Mouse (Mus musculus) B cell, adult 67 days (primary cell): ENCODE data around the gene Slc17a3. TPM values are rescaled to one million over a fixed set of nuclear protein-coding genes. Genes with fewer than 3 reads are reported as not detected.

Source experiments
- total RNA-seq, 2 experiments: library from RNA; stranded (reverse); gene quantifications; 4 replicates each; pipeline ENCODE4 v1.2.4; 2023

The Slc17a3 gene
- total RNA-seq = not detected

GRCm38 (mm10) chr13:23839308-23839707, at the start of gene Slc17a3:
Gene Slc17a3 (plus strand): TSS chr13:23839434.

GRCm38 (mm10) chr13:23806422-23807052, 32.7 kb upstream of the Slc17a3 start, which contains the start of gene Slc17a2:
Gene Slc17a2 (plus strand): TSS chr13:23806993.

GRCm38 (mm10) chr13:23867405-23867804, 28.2 kb downstream of the Slc17a3 start, which contains the start of gene Slc17a1:
Gene Slc17a1 (plus strand): TSS chr13:23867750.

Other genes with a start within 250 kb of the Slc17a3 start
- gene Hist1h2be, start 218.3 kb upstream of the Slc17a3 start, total RNA-seq = 10 to 100 TPM; 41.6 to 47.3 TPM
- gene Hist1h1e, start 216.9 kb upstream of the Slc17a3 start, total RNA-seq = 100 to 1,000 TPM; 385 to 413 TPM
- 10 to 100 TPM; 12.5 to 15.6 TPM for gene Hist1h2ac, start 155.5 kb upstream of the Slc17a3 start, total RNA-seq
- 10 to 100 TPM; 24.1 to 30.1 TPM for gene Hist1h2bc, start 155.2 kb upstream of the Slc17a3 start, total RNA-seq
- under 1 TPM; 0.65 to 0.84 TPM for gene Hist1h1t, start 143.6 kb upstream of the Slc17a3 start, total RNA-seq
- 100 to 1,000 TPM; 222 to 255 TPM for gene Hist1h4c, start 141.0 kb upstream of the Slc17a3 start, total RNA-seq
- 1 to 10 TPM in 1 of 2 experiments, not detected in 1; 1.9 TPM for gene Hfe, start 128.6 kb upstream of the Slc17a3 start, total RNA-seq
- gene Hist1h1c, start 100.6 kb upstream of the Slc17a3 start, total RNA-seq = 1,000 to 10,000 TPM in 1 of 2 experiments, 100 to 1,000 TPM in 1; 877 to 1,039 TPM
- 1 to 10 TPM; 6.8 to 7.4 TPM for gene Hist1h3c, start 93.8 kb upstream of the Slc17a3 start, total RNA-seq
- gene Hist1h2bb, start 92.7 kb upstream of the Slc17a3 start, total RNA-seq = 10 to 100 TPM; 85.2 to 91.3 TPM
- 100 to 1,000 TPM; 102 to 130 TPM for gene Hist1h2ab, start 88.3 kb upstream of the Slc17a3 start, total RNA-seq
- 10 to 100 TPM; 41.3 to 45.0 TPM for gene Hist1h3b, start 87.2 kb upstream of the Slc17a3 start, total RNA-seq
- gene Hist1h4b, start 82.4 kb upstream of the Slc17a3 start, total RNA-seq = 100 to 1,000 TPM in 1 of 2 experiments, 10 to 100 TPM in 1; 90.1 to 106 TPM
- 100 to 1,000 TPM; 142 to 168 TPM for gene Hist1h4a, start 78.2 kb upstream of the Slc17a3 start, total RNA-seq
- 100 to 1,000 TPM; 448 to 459 TPM for gene Hist1h3a, start 77.0 kb upstream of the Slc17a3 start, total RNA-seq
- gene Hist1h1a, start 75.8 kb upstream of the Slc17a3 start, total RNA-seq = 10 to 100 TPM; 39.6 TPM
- gene Trim38, start 69.5 kb upstream of the Slc17a3 start, total RNA-seq = not detected
- not detected for gene Slc17a2, start 32.4 kb upstream of the Slc17a3 start, total RNA-seq
- not detected for gene Slc17a1, start 28.3 kb downstream of the Slc17a3 start, total RNA-seq
- not detected for gene Slc17a4, start 75.6 kb downstream of the Slc17a3 start, total RNA-seq
- gene Hist1h2ba, start 94.7 kb downstream of the Slc17a3 start, total RNA-seq = not detected
- not detected for gene Hist1h2aa, start 95.0 kb downstream of the Slc17a3 start, total RNA-seq
- gene Scgn, start 151.8 kb downstream of the Slc17a3 start, total RNA-seq = not detected